Mouse (Mus musculus) liver, embryonic 14.5 days (tissue): Measurements from ENCODE around the gene Cep41. TPM values are rescaled to one million over a fixed set of nuclear protein-coding genes. Genes with fewer than 3 reads are reported as not detected.
A peak's percentile ranks its signal among the peaks of the same experiment; 100 is the strongest.

Experiments used
- ATAC-seq: fragments of 200-750 bp; cut with Nextera tagmentation; 2 replicates; pipeline ENCODE4 v1.8.0; 2017; ENCODE audit warnings: moderate number of reproducible peaks, mild to moderate bottlenecking, moderate library complexity; ENCODE audit not compliant: insufficient read depth
- DNase-seq, 3 experiments: peaks; one replicate each; pipeline ENCODE4 v3.0.0-alpha.2; 2012 to 2013; ENCODE audit warnings: low read depth in 3 of 3, low spot score in 3 of 3
- H3K27ac ChIP-seq: fragments of 300-500 bp; sonication (generic); 2 replicates; pipeline ENCODE4 v1.5.1; 2014; ENCODE audit warnings: moderate library complexity, mild to moderate bottlenecking, control low read depth, inconsistent platforms
- H3K27me3 ChIP-seq: fragments of 300-500 bp; sonication (generic); 2 replicates; pipeline ENCODE4 v1.6.1; 2014; ENCODE audit warnings: mild to moderate bottlenecking, low read length, moderate library complexity; ENCODE audit not compliant: control insufficient read depth, insufficient read depth
- H3K36me3 ChIP-seq: fragments of 300-500 bp; sonication (generic); replicated peaks from 2 replicates; pipeline ENCODE4 v1.6.1; 2014; ENCODE audit warnings: low read depth; ENCODE audit not compliant: control insufficient read depth, insufficient read depth
- H3K4me1 ChIP-seq, 2 experiments: fragments of 200-500 bp in 1 of 2; fragments of 300-500 bp in 1 of 2; sonication (generic) in 1 of 2; replicated peaks; 2 replicates each; pipeline ENCODE4 v1.6.1; 2012 to 2014; ENCODE audit warnings: antibody characterized with exemption in 1 of 2, inconsistent platforms in 1 of 2, low read length in 1 of 2; ENCODE audit not compliant: control insufficient read depth in 2 of 2, insufficient read depth in 2 of 2
- H3K4me2 ChIP-seq: fragments of 300-500 bp; sonication (generic); 2 replicates; pipeline ENCODE4 v1.6.1; 2014; ENCODE audit warnings: low read depth, mild to moderate bottlenecking, control low read depth, moderate library complexity
- H3K4me3 ChIP-seq, 2 experiments: fragments of 200-500 bp in 1 of 2; fragments of 300-500 bp in 1 of 2; sonication (generic) in 1 of 2; 2 replicates each; pipeline ENCODE4 v1.5.1; 2012 to 2014; ENCODE audit warnings: low read depth in 2 of 2, low read length in 2 of 2, mild to moderate bottlenecking in 2 of 2, control low read depth in 1 of 2, inconsistent platforms in 1 of 2, moderate library complexity in 1 of 2; ENCODE audit not compliant: insufficient read depth in 1 of 2
- H3K9ac ChIP-seq: fragments of 300-500 bp; sonication (generic); replicated peaks from 2 replicates; pipeline ENCODE4 v1.6.1; 2014; ENCODE audit warnings: mild to moderate bottlenecking, control low read depth, moderate library complexity
- H3K9me3 ChIP-seq: fragments of 300-500 bp; sonication (generic); 2 replicates; pipeline ENCODE4 v1.6.1; 2016; ENCODE audit warnings: low read length, mixed read lengths; ENCODE audit not compliant: control insufficient read depth
- CTCF ChIP-seq: IDR thresholded peaks from 2 replicates; pipeline ENCODE4 v1.5.1; 2016; ENCODE audit warnings: antibody characterized with exemption, low read depth, control low read depth
- EP300 ChIP-seq: IDR thresholded peaks from 2 replicates; pipeline ENCODE4 v1.6.1; 2016; ENCODE audit warnings: antibody characterized with exemption, low read depth
- WGBS: fragments of 180-500 bp; shearing (Covaris S2); extraction: QIAGEN DNeasy Blood & Tissue Kit; methylation state at CpG from one replicate; pipeline ENCODE4 v1.1.7; 2014; ENCODE audit not compliant: insufficient replicate concordance; 5-methylcytosine and 5-hydroxymethylcytosine counted together
- polyA plus RNA-seq, 2 experiments: library from polyadenylated mRNA; depleted of rRNA in 1 of 2; stranded (reverse) in 1 of 2; unstranded in 1 of 2; fragments of >200 nt; fragmentation: Nextera tagmentation in 1 of 2; extraction: Ambion mirVana in 1 of 2; gene quantifications; 2 replicates each; pipeline versions ENCODE4 v1.2.1 to v1.2.3; 2012 to 2014

Cep41 gene
- polyA plus RNA-seq, 2 experiments = 3.6 to 4.0 TPM

- DNase-seq = no peak
- no peaks in the 10 kb centered on the region for H3K27me3 ChIP-seq
- H3K4me2 ChIP-seq = peak overlapping the region; percentile 41
- WGBS = 58% methylated on average over 9 of the region's 9 CpGs
- peaks cover 7 to 23% of the 10 kb centered on the region in 2 experiments; a peak in 3 of 4 replicates for H3K4me1 ChIP-seq
- no peaks in the 10 kb centered on the region for H3K9me3 ChIP-seq
- TF ChIP-seq CTCF (no peak), EP300 (no peak)
- ATAC-seq = no peak
- no peak overlapping the region for H3K4me3 ChIP-seq
- no peaks in the 10 kb centered on the region for H3K36me3 ChIP-seq
- H3K9ac ChIP-seq = no peak overlapping the region
- H3K27ac ChIP-seq = no peak overlapping the region
These were observed 18.8 kb downstream of the Cep41 start for GRCm38 (mm10) chr6:30674714-30675280.

GRCm38 (mm10) chr6:30673764-30674561 is 19.6 kb downstream of the Cep41 start:
- H3K27me3 ChIP-seq = no peaks in the 10 kb centered on the region
- peaks cover 7 to 20% of the 10 kb centered on the region in 2 experiments; a peak in 3 of 4 replicates for H3K4me1 ChIP-seq
- H3K9ac ChIP-seq = no peak overlapping the region
- DNase-seq (no peak), ATAC-seq (peak; percentile 47; the same call in 1 of the 2 replicates)
- 21% methylated on average over 14 of the region's 14 CpGs for WGBS
- peak overlapping the region; percentile 41 for H3K4me2 ChIP-seq
- no peak overlapping the region for H3K4me3 ChIP-seq
- TF ChIP-seq CTCF (no peak), EP300 (0 out of 2 replicates have a peak, but pooled peaks have one; percentile 13)
- H3K36me3 ChIP-seq = no peaks in the 10 kb centered on the region
- no peaks in the 10 kb centered on the region for H3K9me3 ChIP-seq
- H3K27ac ChIP-seq = no peak overlapping the region

- Histone ChIP-seq H3K27me3 (no peaks in the 10 kb centered on the region), H3K9ac (no peak overlapping the region), H3K4me3 (no peak overlapping the region), H3K4me2 (no peak overlapping the region), H3K27ac (no peak overlapping the region), H3K4me1 (peaks cover 7 to 19% of the 10 kb centered on the region in 2 experiments; a peak in 3 of 4 replicates), H3K9me3 (no peaks in the 10 kb centered on the region), H3K36me3 (no peaks in the 10 kb centered on the region)
- no peak for ATAC-seq
- TF ChIP-seq EP300 (no peak), CTCF (no peak)
- WGBS = 64% methylated on average over 5 of the region's 5 CpGs
- no peak for DNase-seq
These were observed 21.9 kb downstream of the Cep41 start for GRCm38 (mm10) chr6:30671696-30672095.

GRCm38 (mm10) chr6:30667585-30667984 is 26.0 kb downstream of the Cep41 start:
- no peak overlapping the region for H3K4me2 ChIP-seq
- DNase-seq (no peak), ATAC-seq (no peak)
- H3K27me3 ChIP-seq = no peaks in the 10 kb centered on the region
- no peak overlapping the region for H3K9ac ChIP-seq
- H3K27ac ChIP-seq = no peak overlapping the region
- H3K4me3 ChIP-seq = no peak overlapping the region
- H3K9me3 ChIP-seq = no peaks in the 10 kb centered on the region
- no peaks in the 10 kb centered on the region for H3K36me3 ChIP-seq
- no peak for TF ChIP-seq EP300
- TF ChIP-seq CTCF = no peak
- 73% methylated on average over 5 of the region's 5 CpGs for WGBS
- H3K4me1 ChIP-seq = no peaks in the 10 kb centered on the region

GRCm38 (mm10) chr6:30666043-30666442 is 27.5 kb downstream of the Cep41 start:
- Histone ChIP-seq H3K27ac (no peak overlapping the region), H3K9me3 (no peaks in the 10 kb centered on the region), H3K9ac (no peak overlapping the region), H3K36me3 (no peaks in the 10 kb centered on the region), H3K4me1 (no peaks in the 10 kb centered on the region), H3K4me3 (no peak overlapping the region), H3K4me2 (no peak overlapping the region), H3K27me3 (no peaks in the 10 kb centered on the region)
- 65% methylated on average over 6 of the region's 6 CpGs for WGBS
- no peak for DNase-seq
- TF ChIP-seq EP300 = no peak
- no peak for TF ChIP-seq CTCF
- ATAC-seq = no peak
